Mouse (Mus musculus) ES-E14 (cell line): ENCODE results near the gene Krit1.
"Not testable (repeated sequence)": the region's sequence is repeated elsewhere in the genome, so short reads cannot be mapped to it uniquely, and the experiment has no call there.

ENCODE experiments used
- HCFC1 ChIP-seq: IDR thresholded peaks from 2 replicates; pipeline ENCODE4 v1.6.1; 2012; ENCODE audit warnings: low read length, inconsistent platforms, borderline replicate concordance; ENCODE audit not compliant: insufficient read depth
- MAFK ChIP-seq: IDR thresholded peaks from 2 replicates; pipeline ENCODE4 v1.6.1; 2014; ENCODE audit warnings: mild to moderate bottlenecking, low read depth, low read length, inconsistent platforms; ENCODE audit not compliant: insufficient read depth
- ZC3H11A ChIP-seq: IDR thresholded peaks from 2 replicates; pipeline ENCODE4 v1.6.1; 2012; ENCODE audit warnings: low read depth, mild to moderate bottlenecking, inconsistent platforms, low read length, borderline replicate concordance
- ZNF384 ChIP-seq: IDR thresholded peaks from 2 replicates; pipeline ENCODE4 v1.6.1; 2012; ENCODE audit warnings: low read depth, low read length, inconsistent platforms

GRCm38 (mm10) chr5:3798656-3799055, 4.3 kb upstream of the Krit1 start:
- not testable (repeated sequence) for TF ChIP-seq HCFC1, MAFK, ZC3H11A, ZNF384
